In genomic region chr11:106160841-106161721, GRCm38 (mm10) we compare ENCODE assay signal across 9 mouse cellular contexts. TPM values are rescaled to one million over a fixed set of nuclear protein-coding genes. Genes with fewer than 3 reads are reported as not detected.
DNase-seq lines count a peak whose midpoint lies in the region; ATAC-seq lines count a peak whose summit lies in the region.
"Had no signal": no experiment of that assay in that cellular context is flagged by ENCODE, and none has a peak within 500 bp of the region (broad histone marks: within the 10 kb centered on the region; RNA-seq: fewer than 3 reads in every experiment).

TSS of gene Gm10840 (plus strand) at chr11:106160850.
TSS of gene Limd2 (minus strand) at chr11:106160860.

- peak within 1 kb of the TSS; percentile 98 for H3K9ac ChIP-seq in forebrain, embryonic 12.5 days

- DNase-seq in ZHBTc4 (ENCODE audit: low read depth, low spot score): peak; percentile 64
- DNase-seq in hindlimb bud, embryonic 11.5 days (ENCODE audit: extremely low spot score, low read depth, low spot score): peak; percentile 37
- DNase-seq in left cerebral cortex, postnatal 10 days (ENCODE audit: extremely low spot score in 1 of 2, low spot score in 2 of 2): peak; percentile 78 to 81
- DNase-seq in right cerebral cortex, postnatal 4 days: peak; percentile 69
- DNase-seq in urinary bladder, postnatal 4 days (ENCODE audit: low spot score in 2 of 2): no peak

- peaks cover 40% of the 10 kb centered on the region for H3K4me1 ChIP-seq in forebrain, embryonic 12.5 days

- H3K27me3 ChIP-seq in forebrain, embryonic 12.5 days: no peaks in the 10 kb centered on the region

- H3K36me3 ChIP-seq in forebrain, embryonic 12.5 days (replicated peaks): peaks cover 57% of the 10 kb centered on the region

- intact Hi-C loops in left cerebral cortex, postnatal 10 days (cut with DNase I): loop anchor here (2.0 kb wide), 1 partner anchor 32 kb away; no protein-coding TSS in a partner anchor

- peak; percentile 25 for ATAC-seq in CD4-positive, CD25-positive, alpha-beta regulatory T cell, adult 4 months
- ATAC-seq in forebrain, embryonic 12.5 days (ENCODE audit: low FRiP score): peak; percentile 47
- ATAC-seq in megakaryocyte, adult 5-6 weeks (ENCODE audit: poor library complexity, severe bottlenecking): 0 out of 2 replicates have a peak, but pooled peaks have one; percentile 6

- peak within 1 kb of the TSS; percentile 97 for H3K27ac ChIP-seq in forebrain, embryonic 12.5 days

- 30% methylated on average over 22 of the region's 22 CpGs for WGBS in forebrain, embryonic 12.5 days

- H3K4me3 ChIP-seq in forebrain, embryonic 12.5 days (replicated peaks): peak within 1 kb of the TSS; percentile 86

- H3K9me3 ChIP-seq in forebrain, embryonic 12.5 days: no peaks in the 10 kb centered on the region

- H3K4me2 ChIP-seq in forebrain, embryonic 12.5 days: peak within 1 kb of the TSS; percentile 75

RNA-seq across cellular contexts. Expression of gene Gm10840, which starts in this region (rescaled TPM):
- polyA plus RNA-seq in CD4-positive, CD25-positive, alpha-beta regulatory T cell, adult 4 months (2017; shearing (Covaris generic)): not detected
- not detected in 2 replicates for polyA plus RNA-seq in forebrain, embryonic 12.5 days (2016; fragmentation: Nextera tagmentation; extraction: Ambion mirVana)
- 1 to 10 TPM in 1 of 2 experiments, not detected in 1; 1.5 TPM for total RNA-seq in left cerebral cortex, postnatal 10 days (2021)
- total RNA-seq in megakaryocyte, adult 5-6 weeks (2015): 1.4 TPM in 1 of 2 replicates, not detected in the other
- not detected in 2 replicates for total RNA-seq in megakaryocyte, adult 5-6 weeks (2017)
- polyA plus RNA-seq: large intestine, adult 2 months had no signal

RNA-seq across cellular contexts. Expression of gene Limd2, which starts in this region (rescaled TPM):
- polyA plus RNA-seq in CD4-positive, CD25-positive, alpha-beta regulatory T cell, adult 4 months (2017; shearing (Covaris generic)): 100 to 1,000 TPM; 597 to 715 TPM
- polyA plus RNA-seq in forebrain, embryonic 12.5 days (2016; fragmentation: Nextera tagmentation; extraction: Ambion mirVana): 289 and 300 TPM in 2 replicates
- 10 to 100 TPM; 79.4 to 89.1 TPM for total RNA-seq in left cerebral cortex, postnatal 10 days (2021)
- 242 and 247 TPM in 2 replicates for total RNA-seq in megakaryocyte, adult 5-6 weeks (2015)
- 56.3 and 61.8 TPM in 2 replicates for total RNA-seq in megakaryocyte, adult 5-6 weeks (2017)

Comparison
In these comparisons a context has a peak if more than half of its experiments do, and no peak if none do; other contexts are left out.
1. DNase-seq: peak in ZHBTc4 (single experiment), hindlimb bud, embryonic 11.5 days (single experiment), left cerebral cortex, postnatal 10 days (2 of 2) and right cerebral cortex, postnatal 4 days (single experiment); none in urinary bladder, postnatal 4 days (0 of 2).
2. Peak in every context shown above with its lines, with median percentiles within 50 percentile points of each other: ATAC-seq.